Mouse (Mus musculus) kidney, postnatal 10 days (tissue): ENCODE results near the gene Brinp2.

ENCODE experiments used
- DNase-seq: peaks from one replicate; pipeline ENCODE4 v3.0.0; 2021; ENCODE audit warnings: mixed read lengths

Brinp2 gene

DNA sequence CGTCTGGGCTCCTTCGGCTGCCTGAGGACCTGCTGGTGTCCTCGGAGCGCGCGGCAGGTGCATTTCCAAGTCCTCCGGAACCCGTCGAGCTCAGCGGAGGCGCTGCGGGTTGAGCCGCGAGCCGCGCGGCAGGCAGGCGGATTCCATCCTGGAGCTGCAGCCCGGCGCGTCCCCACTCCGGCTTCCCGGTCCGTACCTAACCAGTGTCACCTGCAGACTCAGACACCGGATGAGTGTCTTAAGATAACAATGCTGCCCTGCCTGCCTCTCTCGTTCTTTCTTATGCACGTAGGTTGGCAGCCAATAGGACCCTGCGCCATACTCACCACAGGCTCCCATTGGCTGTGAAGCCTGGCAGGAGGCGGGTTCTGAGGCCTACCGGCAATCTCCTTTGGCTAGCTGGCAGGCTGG, at the start of gene Brinp2:
Gene Brinp2 (minus strand): TSS at position 276 of the 411 bp plus-strand sequence.
- peak; percentile 81 for DNase-seq

GRCm38 (mm10) chr1:158400898-158401297, 44.8 kb upstream of the Brinp2 start:
- no peak for DNase-seq

- no peak for DNase-seq
Observed at GRCm38 (mm10) chr1:158397058-158397457, 40.9 kb upstream of the Brinp2 start.

DNA sequence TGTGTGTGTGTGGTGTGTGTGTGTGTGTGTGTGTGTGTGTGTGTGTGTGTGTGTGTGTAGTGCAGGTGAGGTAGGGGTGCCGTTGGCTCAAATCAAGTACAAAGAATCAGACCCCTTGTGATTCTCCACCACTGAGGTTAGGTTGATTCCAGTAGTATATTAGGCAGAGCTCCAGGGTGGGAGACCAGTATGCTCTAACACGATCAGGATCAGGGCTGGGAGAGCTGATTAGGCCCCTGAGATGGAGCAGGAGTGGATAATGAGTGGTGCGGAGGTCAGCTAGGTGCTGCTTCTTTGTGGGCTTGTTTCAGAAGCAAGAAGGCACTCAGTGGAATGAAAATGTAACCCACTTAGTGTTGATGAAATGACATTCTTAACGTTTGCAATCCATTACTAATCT, 34.6 kb upstream of the Brinp2 start:
- no peak for DNase-seq

DNA sequence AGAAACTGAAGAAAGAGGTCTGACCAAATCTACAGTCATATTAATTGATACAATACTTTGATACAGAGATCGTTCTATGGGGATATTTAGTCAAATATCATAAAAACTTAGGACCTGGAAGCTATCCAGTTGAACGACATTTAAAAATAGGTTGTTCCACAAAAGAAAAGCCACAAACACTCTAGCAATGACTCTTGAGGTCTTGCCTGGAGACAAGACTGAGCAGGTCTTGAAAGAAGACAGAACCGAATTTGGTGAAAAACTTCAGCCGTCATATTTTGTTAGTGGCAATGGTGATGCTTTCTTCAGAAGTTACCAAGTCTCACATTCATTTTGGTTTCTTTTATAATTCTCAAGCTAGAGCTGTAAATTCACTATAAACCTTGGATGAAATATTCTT, 32.9 kb upstream of the Brinp2 start:
- DNase-seq = no peak

GRCm38 (mm10) chr1:158386781-158387180, 30.7 kb upstream of the Brinp2 start:
- peak; percentile 30 for DNase-seq

GRCm38 (mm10) chr1:158385311-158385710, 29.2 kb upstream of the Brinp2 start:
- no peak for DNase-seq

GRCm38 (mm10) chr1:158383210-158383609, 27.1 kb upstream of the Brinp2 start:
- no peak for DNase-seq

DNA sequence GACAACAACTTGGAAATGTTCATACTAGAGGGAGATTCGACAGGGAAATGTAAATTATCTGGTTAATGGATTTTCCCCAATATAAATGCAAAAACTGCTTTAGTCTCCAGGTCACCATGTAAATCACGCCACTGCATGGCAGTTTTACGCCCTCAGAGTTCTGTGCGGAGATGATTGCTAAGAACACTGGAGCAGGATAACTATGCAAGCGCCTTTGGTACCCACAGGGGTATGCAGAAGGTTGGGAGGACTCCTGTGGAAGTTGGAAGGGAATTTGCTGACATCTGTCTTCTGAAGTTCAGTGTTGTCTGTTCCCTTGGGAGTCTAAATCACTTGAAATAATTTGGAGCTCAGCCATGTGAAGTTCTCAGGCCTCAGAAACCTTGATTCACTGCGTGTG, 26.2 kb upstream of the Brinp2 start:
- DNase-seq = no peak

DNA sequence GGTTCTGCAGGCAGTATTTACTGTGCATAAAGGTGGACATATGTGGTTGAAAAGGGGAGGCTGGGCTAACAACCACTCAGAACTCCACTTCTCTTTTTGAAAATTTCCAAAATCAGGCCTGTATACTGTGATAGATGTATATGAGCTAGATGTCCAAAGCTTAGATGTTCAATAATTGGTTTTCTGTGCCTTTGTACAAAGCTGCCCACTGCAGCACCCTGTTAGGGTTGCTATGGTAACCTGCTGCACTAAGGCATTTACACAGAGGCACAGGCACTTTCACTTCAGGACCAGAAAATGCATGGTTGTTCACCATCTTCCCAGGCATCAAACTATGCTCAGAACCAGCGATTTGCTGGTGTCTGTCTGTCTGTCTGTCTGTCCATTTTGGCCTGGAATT, 8.3 kb upstream of the Brinp2 start:
- DNase-seq = no peak

DNA sequence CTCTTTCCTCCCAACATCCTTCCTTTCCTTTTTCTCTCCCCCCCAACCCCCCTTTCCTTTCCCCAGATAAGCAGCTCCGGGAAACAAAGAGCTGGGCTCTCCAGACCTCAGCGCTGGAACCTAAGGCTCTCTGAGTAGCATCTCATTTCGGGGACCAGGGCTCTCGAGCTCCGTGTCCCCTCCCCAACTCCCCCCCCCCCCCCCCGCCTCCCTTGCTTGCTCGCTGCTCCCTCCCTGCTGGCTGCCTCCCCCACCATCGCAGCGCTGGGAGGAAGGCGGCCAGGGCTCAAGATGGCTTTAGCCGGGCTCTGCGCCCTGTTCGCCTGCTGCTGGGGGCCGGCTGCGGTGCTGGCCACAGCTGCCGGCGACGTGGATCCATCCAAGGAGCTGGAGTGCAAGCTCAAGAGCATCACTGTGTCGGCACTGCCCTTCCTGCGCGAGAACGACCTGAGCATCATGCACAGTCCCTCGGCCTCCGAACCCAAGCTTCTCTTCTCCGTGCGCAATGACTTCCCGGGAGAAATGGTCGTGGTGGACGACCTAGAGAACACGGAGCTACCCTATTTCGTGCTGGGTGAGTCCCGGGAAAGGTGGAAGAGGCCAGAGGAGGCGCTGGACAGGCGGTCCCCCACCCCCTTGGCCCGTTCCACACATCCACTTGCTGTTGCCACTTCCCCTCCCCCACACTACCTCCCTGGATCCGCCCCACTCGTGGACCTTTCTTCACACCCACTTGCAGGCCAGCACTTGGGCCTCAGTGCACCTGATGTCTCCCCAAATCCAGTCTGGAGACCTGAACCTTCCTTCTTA, 6.4 kb upstream of the Brinp2 start:
- no peak for DNase-seq

- no peak for DNase-seq
Observed at GRCm38 (mm10) chr1:158361964-158362291, 5.8 kb upstream of the Brinp2 start, which contains the start of gene Astn1. Gene Astn1 (plus strand): TSS chr1:158362273.

- peak; percentile 11 for DNase-seq
Observed at GRCm38 (mm10) chr1:158355177-158356050, 712 bp downstream of the Brinp2 start.

GRCm38 (mm10) chr1:158353656-158354371, 2.3 kb downstream of the Brinp2 start:
- peak; percentile 10 for DNase-seq

- peak; percentile 9 for DNase-seq
Observed at GRCm38 (mm10) chr1:158343243-158343714, 12.8 kb downstream of the Brinp2 start.

DNA sequence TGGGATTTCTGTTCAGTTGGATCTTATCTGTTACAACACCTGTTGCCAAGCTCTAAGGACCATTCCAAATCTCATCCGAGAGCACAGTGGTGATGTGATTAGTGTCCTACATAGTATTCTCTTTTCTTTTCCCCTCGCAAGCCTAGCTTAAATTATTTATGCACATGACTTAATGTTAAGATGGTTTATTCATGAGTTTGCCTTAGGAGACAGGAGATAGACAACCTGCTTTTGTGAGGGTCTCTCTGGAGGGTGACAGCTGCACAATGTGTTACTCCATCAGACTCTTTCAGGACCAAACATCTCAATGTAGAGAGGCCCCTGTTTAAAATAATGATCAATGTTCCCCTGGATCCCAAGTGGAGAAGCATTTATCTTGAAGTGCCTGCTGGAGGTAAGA, 27.3 kb downstream of the Brinp2 start:
- DNase-seq = no peak

DNA sequence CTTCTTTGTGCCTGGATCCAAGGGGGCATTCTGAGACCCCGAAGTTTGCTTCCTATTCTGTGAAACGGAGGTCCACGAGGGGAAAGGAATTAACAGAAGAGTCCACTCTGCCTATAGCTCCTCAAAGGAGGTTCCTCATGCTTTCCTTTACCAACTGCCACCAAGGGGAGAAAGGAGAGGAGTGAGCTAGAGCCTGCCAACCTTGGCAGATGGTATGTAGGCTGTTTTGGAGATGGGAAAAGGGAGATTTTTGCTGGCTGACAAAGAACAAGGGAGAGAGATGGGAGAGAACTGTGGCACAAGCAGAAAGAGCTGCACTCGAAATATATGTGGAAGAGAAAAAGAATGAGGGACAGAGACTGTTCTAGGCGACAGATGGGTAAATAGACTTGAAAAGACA, 28.0 kb downstream of the Brinp2 start:
- no peak for DNase-seq

DNA sequence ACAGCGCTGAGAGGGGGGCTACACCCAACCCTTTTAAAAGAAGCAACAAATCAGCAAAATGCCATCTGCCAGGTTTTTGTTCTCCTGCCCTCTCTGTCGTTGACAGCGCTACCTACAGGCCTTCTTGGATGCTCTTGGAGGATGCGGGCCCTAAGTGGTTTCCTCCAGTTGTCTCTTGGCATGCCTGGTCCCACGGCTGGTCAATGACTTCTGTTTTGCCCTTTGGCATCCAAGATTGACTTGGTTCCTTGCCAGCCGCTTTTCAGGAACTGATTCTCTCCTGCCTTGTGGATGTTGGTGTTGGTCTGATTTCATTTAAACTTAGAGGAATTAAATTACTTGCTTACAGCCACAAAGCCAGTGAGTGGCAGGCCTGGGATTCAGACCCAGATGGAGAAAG, 32.8 kb downstream of the Brinp2 start:
- no peak for DNase-seq

DNA sequence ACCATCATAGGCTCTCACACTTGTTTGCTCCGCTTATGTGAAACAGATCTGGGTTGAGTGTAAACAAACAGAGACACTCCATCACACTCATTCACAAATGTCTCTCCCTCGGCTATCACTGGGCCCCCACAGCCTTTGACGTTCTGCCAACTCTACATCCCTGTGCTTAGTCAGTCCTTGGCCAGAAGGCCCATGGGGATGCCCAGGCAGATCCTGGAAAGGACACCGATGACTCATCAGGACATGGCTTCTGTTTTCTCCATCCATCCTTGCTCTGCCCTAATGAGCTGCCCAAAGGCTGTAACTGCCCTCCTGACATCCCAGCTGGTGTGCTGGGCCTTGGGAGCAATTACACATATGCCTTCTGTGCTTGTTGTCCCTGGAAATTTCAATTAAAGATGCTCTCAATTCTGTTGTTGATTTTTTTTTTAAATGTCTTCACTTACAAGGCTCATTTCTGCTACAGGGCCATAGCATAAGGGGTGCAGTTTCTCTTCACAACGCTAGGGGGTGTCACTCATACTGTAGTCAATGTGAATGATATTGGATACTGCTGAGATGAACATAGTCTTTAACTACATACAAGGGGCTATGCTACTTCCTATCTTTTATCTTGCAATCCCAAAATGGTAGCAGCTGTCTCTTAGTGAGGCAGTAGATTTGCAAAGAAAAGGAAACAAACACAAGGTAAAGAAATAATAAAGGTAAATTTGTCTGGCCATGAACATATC, 45.5 kb downstream of the Brinp2 start:
- DNase-seq = no peak

DNA sequence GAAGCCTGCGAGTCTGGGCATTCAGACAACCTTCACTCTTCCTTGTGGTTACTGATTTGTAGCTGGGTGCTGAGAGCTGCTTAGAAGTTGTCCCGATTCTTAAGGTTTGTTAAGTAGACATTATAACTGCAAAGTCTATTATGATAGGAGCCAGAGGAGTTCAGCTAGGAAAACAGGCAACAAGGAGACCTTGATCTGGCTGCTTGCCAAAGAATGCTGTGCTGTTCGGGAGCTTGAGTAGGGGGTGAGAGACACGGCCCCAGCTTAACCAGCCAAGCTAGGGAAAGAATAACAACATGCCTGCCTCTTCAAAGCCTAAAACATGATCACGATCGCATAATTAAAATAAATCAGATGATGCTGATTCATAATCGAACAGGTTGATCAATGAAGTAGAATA, 59.1 kb downstream of the Brinp2 start:
- DNase-seq = peak; percentile 12

DNA sequence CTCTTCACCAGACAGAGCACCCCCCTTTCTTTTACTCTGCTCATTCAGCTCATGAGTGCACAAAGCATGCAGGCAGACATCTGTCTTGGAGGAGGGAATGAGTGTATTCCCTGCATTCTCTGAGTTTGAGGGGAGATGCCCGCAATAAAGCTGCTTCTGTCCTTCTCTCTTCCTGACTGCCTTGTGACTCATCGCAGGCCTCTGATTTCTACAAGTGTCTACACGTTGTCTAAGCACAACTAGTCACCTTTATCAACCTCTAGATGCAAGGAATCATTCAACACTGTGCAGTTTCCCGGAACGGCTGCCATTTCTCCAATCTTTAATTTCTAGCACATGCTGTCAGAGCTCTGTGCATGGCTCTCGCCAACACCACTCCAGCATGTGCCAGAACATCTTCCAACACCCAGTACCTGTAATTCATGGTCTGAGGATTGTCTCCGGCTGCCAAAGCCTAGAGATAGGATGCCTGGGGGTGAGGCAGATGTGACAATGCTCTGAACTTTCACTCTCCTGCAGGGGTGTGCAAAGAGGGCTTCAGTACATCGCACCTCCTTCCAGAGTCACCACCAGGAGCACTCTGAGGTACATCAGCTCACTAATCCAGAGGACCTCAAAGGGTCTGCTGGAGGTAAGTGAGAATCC, 59.7 kb downstream of the Brinp2 start:
- DNase-seq = no peak

- DNase-seq = no peak
Observed at GRCm38 (mm10) chr1:158295270-158295669, 60.9 kb downstream of the Brinp2 start.
